Mouse (Mus musculus) adrenal gland, postnatal 14 days (tissue): ENCODE measurements around the gene Pde12. TPM values are rescaled to one million over a fixed set of nuclear protein-coding genes. Genes with fewer than 3 reads are reported as not detected.
A peak's percentile ranks its signal among the peaks of the same experiment; 100 is the strongest.
"Not testable (repeated sequence)": the region's sequence is repeated elsewhere in the genome, so short reads cannot be mapped to it uniquely, and the experiment has no call there.

Experiments
- DNase-seq: peaks from one replicate; pipeline ENCODE4 v3.0.0; 2021; ENCODE audit warnings: mixed read lengths
- long read RNA-seq, 2 experiments: library from polyadenylated mRNA; stranded (forward); transcript quantifications; one replicate each; pipeline ENCODE4 v2.0.0; 2021
- total RNA-seq: library from RNA; stranded (reverse); gene quantifications from 2 replicates; pipeline ENCODE4 v1.2.3, GENCODE M21; 2021

Gene Pde12
- total RNA-seq: 9.0 and 10.1 TPM in 2 replicates
- long read RNA-seq, experiment 1, full-length matches to known transcripts: 43 of 48 reads
- long read RNA-seq, experiment 1, partial matches to known transcripts: 2 of 48 reads
- long read RNA-seq, experiment 1, other reads (novel, unspliced or antisense): 3 of 48 reads
- long read RNA-seq, experiment 2, full-length matches to known transcripts: 35 of 36 reads
- long read RNA-seq, experiment 2, partial matches to known transcripts: 0 of 36 reads
- long read RNA-seq, experiment 2, other reads (novel, unspliced or antisense): 1 of 36 reads

DNA sequence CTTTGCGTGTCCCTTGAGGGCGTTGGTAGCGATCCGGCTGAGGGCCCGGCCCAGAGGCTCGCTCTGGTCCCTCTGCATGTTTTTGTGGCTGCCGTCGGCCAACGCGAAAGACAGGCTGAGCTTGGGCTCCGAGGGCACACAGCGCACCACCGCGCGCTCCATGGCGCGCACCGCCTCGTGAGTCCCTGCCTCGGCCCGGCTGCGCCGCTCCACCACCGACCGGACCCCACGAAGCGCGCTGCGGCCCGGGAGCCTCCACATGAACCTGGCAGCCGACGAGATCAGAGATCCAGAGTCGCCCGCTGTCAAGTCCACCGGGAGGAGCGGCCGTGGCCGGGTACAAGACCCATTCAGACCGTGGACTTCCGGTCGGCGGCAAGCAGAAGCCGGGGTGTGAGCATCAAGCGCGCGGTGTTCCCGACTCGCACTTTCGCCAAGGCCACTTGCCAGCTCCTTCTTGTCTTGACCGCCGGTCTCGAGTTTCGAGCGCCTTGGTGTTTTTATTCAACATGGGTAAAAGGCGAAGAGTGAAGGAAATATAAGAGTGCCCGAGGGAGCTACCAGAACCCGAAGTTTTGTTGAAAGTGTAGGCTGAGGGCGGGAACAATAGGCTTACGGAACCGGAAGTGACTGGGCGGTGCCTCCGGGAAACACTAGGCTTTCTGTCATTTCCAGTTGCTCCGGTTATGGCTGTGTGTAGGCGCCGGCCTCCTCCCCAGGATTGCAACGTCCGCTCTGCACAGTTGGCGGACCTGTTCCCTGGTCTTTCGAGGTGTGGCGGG is at the start of gene Pde12:
Gene Pde12 (minus strand): TSS at position 592 of the 782 bp plus-strand sequence.
- peak; percentile 90 for DNase-seq

DNA sequence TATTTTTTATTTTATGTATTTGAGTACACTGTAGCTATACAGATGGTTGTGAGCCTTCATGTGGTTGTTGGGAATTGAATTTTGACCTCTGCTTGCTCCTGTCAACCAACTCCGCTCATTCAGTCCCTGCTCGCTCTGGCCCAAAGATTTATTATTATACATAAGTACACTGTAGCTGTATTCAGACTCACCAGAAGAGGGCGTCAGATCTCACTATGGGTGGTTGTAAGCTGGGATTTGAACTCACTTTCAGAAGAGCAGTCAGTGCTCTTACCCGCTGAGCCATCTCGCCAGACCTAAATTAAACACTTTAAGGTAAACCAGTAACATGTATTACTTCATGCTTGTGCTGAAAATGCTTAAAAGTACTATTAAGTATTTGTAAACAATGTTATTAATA is 35.6 kb upstream of the Pde12 start:
- not testable (repeated sequence) for DNase-seq

DNA sequence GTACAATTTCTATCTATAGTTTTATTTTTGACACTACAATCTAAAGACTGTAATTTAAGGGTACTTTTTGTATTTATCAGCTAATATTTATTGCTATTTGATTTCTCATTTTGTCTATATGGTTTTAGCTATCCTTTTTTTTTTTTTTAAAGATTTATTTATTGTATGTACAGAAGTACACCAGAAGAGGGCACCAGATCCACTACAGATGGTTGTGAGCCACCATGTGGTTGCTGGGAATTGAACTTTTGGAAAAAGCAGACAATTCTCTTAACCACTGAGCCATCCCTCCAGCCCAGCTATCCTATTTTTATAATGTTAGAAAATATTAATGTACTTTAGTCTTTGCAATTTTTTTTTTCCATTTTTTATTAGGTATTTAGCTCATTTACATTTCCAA is 28.2 kb upstream of the Pde12 start:
- no peak for DNase-seq

DNA sequence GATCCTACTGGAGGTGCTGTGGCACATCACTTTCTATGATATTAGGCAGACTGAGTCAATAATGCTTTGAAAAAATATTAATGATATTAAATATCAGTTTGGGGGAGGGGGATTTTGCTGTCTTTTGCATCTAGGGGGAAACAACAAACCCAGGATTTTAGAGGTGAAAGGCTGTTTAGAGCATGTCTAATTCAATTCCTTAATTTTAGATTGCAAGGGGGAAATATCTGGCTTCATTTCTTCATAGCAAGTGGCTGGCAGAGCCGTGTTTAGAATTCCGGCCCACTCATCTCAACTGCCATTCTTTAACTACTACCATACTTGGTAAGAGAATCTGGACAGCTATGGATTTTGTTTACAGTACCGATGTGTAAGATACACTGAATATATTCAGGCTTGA is 23.3 kb upstream of the Pde12 start, which contains the start of gene Dnah12:
Gene Dnah12 (plus strand): TSS at position 301 of the 400 bp plus-strand sequence.
- no peak for DNase-seq

DNA sequence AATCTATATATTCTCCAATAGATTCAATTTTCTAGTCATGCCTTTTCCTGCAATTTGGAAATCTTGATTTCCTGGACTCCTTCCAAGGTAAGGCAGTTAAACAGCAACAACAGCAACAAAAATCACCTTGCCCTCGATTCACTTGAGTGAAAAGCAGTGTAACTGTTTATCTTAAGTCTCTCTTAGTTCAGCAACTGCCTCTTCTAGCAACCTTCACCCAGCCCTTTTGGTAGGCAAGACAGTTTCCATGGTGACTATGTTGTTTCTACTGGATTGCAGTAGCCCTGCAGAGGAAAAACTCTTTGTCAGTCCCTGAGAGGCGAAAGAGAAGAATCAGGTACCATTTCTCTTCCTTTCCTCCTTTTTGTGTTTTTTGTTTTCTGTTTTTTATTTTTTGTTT is 21.7 kb upstream of the Pde12 start:
- no peak for DNase-seq

DNA sequence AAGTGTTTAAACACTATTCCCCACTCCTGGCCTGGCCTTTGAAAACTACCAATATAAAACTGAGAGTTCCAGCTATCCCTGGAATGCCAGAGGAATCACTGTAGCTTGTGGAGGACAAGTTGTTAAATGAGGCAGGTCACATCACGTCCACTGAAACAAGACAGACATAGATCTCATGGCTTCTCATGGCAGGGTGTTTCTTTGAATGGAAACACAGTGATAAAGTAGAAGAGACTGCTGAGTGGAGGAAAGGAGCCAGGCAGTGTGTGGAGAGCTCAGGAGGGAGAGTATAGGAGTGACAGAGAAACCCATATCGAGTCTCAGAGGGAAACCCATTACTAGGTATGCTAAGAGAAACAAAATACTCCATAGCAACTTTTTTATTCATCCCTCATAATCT is 21.0 kb upstream of the Pde12 start:
- no peak for DNase-seq

DNA sequence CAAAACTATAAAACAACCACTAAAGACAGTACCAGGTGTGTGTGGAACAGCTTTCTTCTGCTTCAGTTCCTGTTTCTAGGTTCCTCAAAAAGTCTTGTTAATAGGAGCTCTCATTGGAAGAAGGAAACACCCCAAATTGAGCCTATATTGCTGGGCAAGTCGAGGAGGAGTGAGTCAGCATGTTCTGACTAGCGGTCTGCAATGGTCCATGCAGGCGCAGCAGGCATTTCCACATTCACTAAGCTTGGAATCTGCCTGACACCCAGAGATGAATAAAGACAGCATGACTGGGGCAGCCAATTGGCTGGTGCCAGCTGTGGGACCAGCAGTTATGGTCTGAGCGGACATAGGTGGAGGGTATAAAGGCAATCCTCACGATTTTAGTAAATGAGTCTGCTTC is 6.1 kb upstream of the Pde12 start:
- DNase-seq: no peak

DNA sequence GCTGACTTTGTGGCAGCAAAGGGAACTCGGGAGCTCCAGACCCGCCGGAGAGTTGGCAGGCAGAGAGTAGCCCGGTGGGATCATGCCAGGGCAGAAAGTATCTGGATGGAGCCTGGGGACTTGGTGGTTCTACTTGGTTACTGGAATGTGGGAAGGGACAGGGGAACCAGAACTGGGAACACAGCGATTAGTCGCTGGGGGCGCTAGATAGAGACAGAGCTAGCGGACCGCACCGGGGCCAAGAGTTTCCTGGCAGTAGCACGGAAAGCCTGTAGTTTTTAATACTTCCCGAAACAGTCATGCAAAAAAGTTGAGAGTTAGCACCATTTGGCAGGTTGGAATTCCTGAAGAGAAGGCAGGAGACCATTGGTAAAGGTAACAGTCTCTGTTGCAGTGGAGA is 5.7 kb upstream of the Pde12 start:
- DNase-seq: peak; percentile 65

DNA sequence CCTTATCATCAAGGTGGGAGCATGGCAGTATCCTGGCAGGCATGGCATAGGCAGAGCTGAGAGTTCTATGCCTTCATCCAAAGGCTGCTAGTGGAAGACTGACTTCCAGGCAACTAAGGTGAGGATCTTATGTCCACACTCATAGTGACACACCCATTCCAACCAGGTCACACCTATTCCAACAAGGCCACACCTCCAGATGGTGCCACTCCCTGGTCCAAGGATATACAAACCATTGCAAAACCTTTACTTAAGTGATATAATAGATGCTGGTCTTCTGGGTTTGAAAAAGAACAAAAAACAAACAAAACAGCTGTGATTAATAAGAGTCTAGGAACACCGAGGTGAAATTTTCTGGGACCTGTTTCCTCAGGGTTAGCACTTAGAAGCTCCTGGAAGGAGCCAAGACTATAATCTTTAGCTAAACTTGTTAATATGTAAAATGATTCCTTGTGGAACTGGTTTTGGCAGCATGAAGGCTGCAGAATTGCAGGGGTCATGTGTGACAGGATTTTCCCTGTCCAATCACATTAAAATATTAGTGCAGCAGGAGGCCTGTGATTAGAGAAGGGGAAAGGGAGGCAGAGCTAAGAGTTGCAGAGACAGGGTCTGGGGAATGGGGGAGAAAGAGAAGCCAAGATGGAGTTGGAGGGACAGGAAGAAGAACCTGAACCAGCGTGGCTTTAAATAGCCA is 4.9 kb upstream of the Pde12 start:
- DNase-seq: not testable (repeated sequence)

DNA sequence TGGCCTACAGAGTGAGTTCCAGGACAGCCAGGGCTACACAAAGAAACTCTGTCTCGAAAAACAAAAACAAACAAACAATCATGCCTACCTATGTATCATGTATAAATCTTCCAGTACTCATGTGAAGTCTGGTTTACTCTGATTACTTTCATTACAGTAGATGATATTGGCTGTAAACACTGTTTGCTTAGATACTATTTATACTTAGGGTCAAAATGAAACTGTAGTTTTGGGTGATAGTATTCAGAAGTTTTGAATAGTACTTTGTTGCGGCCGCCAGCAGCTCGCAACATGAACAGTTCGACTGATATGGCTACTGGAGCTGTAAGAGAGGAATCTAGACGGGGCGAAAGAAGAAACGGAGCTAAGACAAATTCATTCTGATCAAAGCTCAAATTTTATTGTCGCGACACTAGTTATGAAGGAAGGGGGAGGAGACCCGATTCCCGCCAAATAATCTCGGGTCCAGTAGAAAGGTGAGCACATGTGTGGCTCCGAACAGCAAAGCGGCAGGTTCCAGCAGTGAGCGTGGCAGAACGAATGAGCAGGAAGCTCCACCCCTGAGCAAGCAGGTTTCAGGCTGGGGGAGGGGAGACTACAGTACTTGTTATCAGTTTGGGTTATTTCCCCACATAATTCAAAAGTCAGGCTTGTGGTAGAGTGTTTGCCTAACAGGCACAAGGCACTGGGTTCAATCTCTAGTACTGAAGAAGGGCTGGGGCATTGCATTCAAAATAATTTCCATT is 2.4 kb upstream of the Pde12 start:
- not testable (repeated sequence) for DNase-seq

DNA sequence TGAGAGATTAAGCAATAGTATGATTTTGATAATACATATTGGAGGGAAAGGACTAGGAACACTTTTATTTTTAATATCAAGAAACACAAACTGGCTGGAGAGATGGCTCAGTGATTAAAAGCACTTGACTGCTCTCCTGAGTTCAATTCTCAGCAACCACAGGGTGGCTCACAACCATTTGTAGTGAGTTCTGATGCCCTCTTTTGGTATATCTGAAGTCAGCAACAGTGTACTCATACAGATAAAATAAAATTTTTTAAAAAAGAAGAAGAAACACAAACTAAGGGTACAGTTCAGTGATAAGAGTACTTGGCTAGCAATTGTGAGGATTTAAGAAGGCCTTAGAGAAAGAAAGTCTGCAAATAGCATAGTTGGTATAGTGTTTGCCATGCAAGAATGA is 1.3 kb upstream of the Pde12 start:
- DNase-seq: no peak

DNA sequence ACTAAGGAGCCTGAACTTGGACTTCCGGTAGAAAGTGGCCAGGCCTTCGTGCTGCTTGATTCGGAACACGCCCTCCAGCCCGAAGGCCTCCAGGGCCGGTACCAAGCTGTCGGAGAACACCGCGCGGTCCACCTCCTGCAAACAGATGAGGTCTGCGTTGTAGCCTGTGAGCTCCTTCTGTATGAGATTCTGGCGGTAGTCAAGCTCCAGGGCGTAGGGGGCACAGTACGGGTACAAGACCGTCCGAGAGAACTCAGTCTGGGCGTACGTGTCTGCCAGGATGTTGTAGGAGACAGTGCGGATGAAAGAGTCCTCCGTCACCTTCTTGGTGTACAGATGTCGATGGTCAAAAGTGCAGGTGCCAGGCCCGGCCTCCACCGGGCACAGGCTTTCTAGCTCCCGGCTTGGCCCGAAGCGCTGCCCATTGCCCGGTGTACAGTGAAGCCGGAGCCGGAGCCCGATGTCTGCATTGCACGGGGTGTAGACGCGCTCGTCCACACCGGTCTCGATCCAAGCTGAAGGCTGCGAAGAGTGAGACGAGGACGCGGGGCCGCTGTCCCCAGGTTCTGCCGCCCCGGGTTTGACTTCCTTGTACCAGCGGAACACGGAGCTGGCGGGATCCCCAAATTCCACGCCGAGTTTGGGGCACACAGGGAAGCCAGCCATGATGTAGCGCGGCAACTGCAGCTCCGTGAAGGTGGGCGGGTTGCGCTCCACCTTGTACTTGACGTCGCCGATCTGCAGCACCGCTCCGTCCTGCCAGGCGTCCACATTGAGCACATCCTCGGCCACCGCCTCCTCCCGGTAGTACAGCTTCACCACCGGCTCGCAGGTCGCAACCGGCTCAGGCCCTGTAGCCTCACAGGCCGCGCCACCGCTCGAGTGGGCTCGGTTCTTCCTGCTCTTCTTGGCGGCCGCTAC is 1.1 kb downstream of the Pde12 start:
- DNase-seq: peak; percentile 70

DNA sequence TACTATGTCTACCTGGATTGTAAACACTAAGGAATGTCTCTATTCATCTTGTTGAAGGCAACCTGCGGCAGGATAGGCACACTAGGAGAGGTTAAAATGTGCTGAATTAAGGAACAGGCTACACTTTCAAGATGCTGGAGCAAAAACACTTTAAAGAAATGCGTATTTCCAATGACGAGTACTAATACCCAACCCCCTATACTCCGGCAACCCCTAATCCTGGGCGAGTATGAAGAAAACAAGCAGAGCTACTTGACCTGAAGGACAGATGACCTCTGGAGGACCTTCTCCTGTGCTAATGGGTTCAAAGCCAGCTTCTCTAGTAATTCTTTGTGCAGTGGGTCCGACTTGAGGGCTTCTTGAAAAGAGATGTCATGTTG is 1.7 kb downstream of the Pde12 start:
- no peak for DNase-seq

DNA sequence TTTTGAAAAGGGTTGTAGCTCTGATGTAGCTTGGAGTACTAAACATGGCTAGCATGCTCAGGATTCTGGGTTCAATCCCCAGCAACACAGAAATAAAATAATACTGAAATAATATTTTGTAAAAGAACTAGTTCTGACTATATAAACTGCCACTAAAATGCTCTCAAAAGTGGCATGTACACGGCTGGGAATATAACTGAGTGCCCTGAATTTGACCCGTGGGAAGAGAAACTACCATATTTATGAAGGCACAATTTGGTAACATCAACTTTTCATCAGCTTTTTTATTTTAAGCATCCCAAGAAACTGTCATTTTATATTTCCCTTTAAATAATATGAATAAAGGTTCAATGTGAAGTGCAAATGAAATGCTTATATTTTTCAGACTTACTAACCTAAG is 5.8 kb downstream of the Pde12 start:
- DNase-seq: no peak

DNA sequence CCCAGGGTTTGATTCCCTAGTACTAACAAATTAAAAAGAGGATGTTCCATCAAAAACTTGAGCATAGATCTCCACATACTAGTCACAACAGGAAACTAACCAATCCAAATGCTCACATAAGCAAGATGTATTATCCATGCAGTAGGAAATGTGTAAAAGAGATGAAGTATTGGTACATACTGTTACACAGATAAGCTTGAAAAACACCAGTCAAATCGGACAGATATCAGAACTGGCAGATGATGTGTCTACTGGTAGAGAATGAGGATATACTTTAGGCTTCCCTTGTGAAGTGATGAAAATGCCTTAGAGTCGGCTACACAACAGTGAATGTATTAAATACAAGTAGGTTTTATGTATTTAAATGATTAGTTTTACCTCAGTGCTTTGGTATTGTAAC is 7.2 kb downstream of the Pde12 start:
- no peak for DNase-seq

DNA sequence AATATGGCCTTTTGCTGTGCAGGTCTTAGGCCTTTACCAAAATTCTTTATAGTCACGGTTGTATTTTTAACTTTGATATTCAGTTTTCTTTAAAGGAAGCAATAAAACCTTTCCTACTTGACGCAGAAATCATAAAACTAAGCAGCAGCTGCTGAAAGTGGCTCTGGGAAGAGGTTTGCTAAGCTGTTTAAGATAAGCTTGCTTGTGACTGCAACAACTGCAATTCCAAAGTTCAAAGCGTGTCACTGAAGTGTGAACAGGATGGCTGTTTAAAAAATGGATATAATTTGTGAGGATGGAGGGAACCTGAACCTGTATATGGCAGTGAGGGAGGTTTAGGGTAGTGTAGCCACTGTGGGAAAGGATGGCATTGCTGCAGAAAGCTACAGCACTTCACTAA is 7.7 kb downstream of the Pde12 start:
- no peak for DNase-seq

DNA sequence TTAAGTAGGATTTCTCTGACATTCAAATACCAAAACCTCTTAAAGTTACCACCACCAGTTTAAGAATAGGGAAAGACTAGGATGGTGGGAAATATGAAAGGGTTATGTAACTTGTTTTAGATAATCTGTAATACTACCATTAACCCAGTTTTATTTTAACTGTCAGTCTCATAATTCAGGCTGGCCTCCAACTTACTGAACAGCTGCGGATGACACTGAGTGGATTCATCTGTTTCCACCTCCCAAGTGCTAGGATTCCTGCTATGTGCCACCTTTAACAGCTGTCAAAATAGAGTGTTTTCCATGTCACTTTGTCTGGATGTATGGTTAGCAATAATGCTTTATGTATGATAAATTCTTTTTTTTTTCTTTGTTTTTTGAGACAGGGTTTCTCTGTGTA is 9.4 kb downstream of the Pde12 start:
- no peak for DNase-seq

DNA sequence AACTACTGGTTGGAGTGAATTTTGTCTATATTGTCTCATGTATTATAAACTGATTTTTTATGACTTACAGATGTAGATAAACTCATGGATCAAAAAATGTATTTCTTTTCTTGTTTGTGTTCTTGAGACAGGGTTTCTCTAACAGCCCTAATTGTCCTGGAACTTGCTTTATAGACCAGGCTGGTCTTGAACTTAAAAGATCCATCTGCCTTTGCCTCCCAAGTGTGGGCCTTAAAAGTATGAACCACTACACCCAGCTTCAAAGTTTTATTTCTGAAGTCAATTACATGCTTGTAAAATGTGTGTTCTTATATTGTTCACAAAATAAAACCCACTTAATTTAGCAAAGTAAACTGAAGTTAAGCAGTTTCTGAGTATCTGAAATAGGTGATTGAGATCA is 11.5 kb downstream of the Pde12 start:
- no peak for DNase-seq

DNA sequence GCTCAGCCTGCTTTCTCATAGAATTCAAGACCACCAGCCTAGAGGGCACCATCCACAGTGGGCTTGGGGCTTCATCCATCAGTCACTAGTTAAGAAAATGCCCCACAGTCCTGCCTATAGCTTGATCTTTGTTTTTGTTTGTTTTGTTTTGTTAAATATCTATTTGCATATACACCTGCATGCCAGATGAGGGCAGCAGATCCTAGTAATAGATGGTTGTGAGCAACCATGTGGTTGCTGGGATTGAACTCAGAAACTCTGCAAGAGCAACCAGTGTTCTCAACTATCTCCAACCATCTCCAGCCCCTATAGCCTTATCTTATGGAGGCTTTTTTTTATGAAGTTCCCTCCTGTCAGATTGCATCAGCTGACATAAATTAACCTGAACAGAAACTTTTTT is 17.8 kb downstream of the Pde12 start:
- DNase-seq: no peak

DNA sequence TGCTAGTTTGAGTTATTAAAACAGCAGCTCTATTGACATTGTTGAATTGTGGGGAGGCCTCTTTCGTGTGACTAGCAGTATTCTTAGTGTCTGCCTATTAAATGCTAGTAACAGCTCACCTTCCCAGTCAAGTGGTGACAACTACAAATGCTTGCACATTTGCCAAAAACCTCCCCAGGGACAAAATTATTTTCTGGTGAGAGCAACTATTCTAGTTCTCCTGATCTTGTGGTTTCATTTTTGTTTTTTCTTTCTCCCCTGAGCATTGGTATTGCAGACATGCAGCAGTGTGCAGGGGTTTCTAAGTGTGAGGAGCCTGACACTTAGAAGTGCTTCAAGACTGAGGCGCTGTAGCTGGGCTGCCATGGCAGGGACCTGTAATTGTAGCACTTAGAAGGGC is 21.9 kb downstream of the Pde12 start:
- peak; percentile 21 for DNase-seq

DNA sequence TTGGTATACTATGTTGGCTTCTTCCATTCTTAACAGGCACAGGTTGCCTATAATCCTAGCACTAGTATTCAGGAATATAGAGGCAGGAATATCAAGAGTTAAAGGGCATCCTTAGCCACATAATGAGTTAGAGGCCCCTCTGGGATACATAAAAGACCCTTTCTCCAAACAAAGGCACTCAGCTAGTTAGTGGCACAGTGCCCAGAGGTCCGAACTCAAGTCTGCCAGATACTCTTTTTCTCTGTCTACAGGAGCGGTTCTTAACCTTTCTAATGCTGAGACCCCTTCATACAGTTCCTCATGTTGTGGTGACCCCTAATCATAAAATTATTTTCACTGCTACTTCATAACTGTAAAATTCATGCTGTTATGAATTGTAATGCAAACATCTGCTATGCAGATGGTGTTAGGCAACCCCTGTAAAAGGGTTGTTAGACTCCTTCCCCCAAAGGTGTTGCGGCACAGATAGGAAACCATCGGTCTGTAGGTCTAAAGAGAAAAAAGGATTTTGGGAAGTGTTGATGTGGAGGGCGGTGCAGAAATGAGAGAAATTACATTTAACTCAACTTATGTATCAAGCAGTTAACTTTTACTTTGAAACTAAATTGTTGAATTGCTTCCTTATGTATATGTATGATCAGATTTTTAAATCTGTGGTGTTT is 23.6 kb downstream of the Pde12 start:
- DNase-seq: no peak
